Mouse (Mus musculus): ENCODE results near the gene Nedd8. TPM values are rescaled to one million over a fixed set of nuclear protein-coding genes. Genes with fewer than 3 reads are reported as not detected.

Nedd8 gene
- polyA plus RNA-seq, 1 experiment from 2014 or later, result 462 TPM

Other genes starting within 250 kb of the Nedd8 start
- gene Dhrs4, start 193.4 kb downstream of the Nedd8 start, polyA plus RNA-seq (2015; fragmentation: Nextera tagmentation; extraction: Ambion mirVana), result 60.7 and 69.5 TPM in 2 replicates
- 1.1 and 1.8 TPM in 2 replicates for gene Carmil3, start 181.5 kb downstream of the Nedd8 start, polyA plus RNA-seq (2015; fragmentation: Nextera tagmentation; extraction: Ambion mirVana)
- gene Cpne6, start 161.7 kb downstream of the Nedd8 start, polyA plus RNA-seq (2015; fragmentation: Nextera tagmentation; extraction: Ambion mirVana), result 0.30 and 0.34 TPM in 2 replicates
- gene Nrl, start 147.1 kb downstream of the Nedd8 start, polyA plus RNA-seq (2015; fragmentation: Nextera tagmentation; extraction: Ambion mirVana), result not detected in 2 replicates
- gene Pck2, start 131.9 kb downstream of the Nedd8 start, polyA plus RNA-seq (2015; fragmentation: Nextera tagmentation; extraction: Ambion mirVana), result 34.2 and 42.5 TPM in 2 replicates
- 66.2 and 70.2 TPM in 2 replicates for gene Dcaf11, start 112.1 kb downstream of the Nedd8 start, polyA plus RNA-seq (2015; fragmentation: Nextera tagmentation; extraction: Ambion mirVana)
- gene A730061H03Rik, start 111.7 kb downstream of the Nedd8 start, polyA plus RNA-seq (2015; fragmentation: Nextera tagmentation; extraction: Ambion mirVana), result 0.82 TPM in 1 of 2 replicates, not detected in the other
- gene Fitm1, start 96.5 kb downstream of the Nedd8 start, polyA plus RNA-seq (2015; fragmentation: Nextera tagmentation; extraction: Ambion mirVana), result 80.5 and 81.7 TPM in 2 replicates
- gene Psme1, start 94.0 kb downstream of the Nedd8 start, polyA plus RNA-seq (2015; fragmentation: Nextera tagmentation; extraction: Ambion mirVana), result 206 and 216 TPM in 2 replicates
- 21.2 and 21.6 TPM in 2 replicates for gene Emc9, start 86.8 kb downstream of the Nedd8 start, polyA plus RNA-seq (2015; fragmentation: Nextera tagmentation; extraction: Ambion mirVana)
- gene Psme2, start 81.0 kb downstream of the Nedd8 start, polyA plus RNA-seq (2015; fragmentation: Nextera tagmentation; extraction: Ambion mirVana), result 203 and 215 TPM in 2 replicates
- 15.8 and 17.4 TPM in 2 replicates for gene Rnf31, start 80.4 kb downstream of the Nedd8 start, polyA plus RNA-seq (2015; fragmentation: Nextera tagmentation; extraction: Ambion mirVana)
- gene Irf9, start 68.6 kb downstream of the Nedd8 start, polyA plus RNA-seq (2015; fragmentation: Nextera tagmentation; extraction: Ambion mirVana), result 9.1 and 13.7 TPM in 2 replicates
- 6.9 and 7.1 TPM in 2 replicates for gene Rec8, start 54.1 kb downstream of the Nedd8 start, polyA plus RNA-seq (2015; fragmentation: Nextera tagmentation; extraction: Ambion mirVana)
- 45.0 and 66.7 TPM in 2 replicates for gene Ipo4, start 36.2 kb downstream of the Nedd8 start, polyA plus RNA-seq (2015; fragmentation: Nextera tagmentation; extraction: Ambion mirVana)
- 0.74 and 2.1 TPM in 2 replicates for gene Gm49378, start 34.2 kb downstream of the Nedd8 start, polyA plus RNA-seq (2015; fragmentation: Nextera tagmentation; extraction: Ambion mirVana)
- 76.8 and 91.2 TPM in 2 replicates for gene Tm9sf1, start 28.3 kb downstream of the Nedd8 start, polyA plus RNA-seq (2015; fragmentation: Nextera tagmentation; extraction: Ambion mirVana)
- gene Tssk4, start 21.9 kb downstream of the Nedd8 start, polyA plus RNA-seq (2015; fragmentation: Nextera tagmentation; extraction: Ambion mirVana), result 0.31 and 0.36 TPM in 2 replicates
- gene Mdp1, start 11.6 kb downstream of the Nedd8 start, polyA plus RNA-seq (2015; fragmentation: Nextera tagmentation; extraction: Ambion mirVana), result 84.5 and 90.0 TPM in 2 replicates
- 36.0 and 42.3 TPM in 2 replicates for gene Gmpr2, start 183 bp downstream of the Nedd8 start, polyA plus RNA-seq (2015; fragmentation: Nextera tagmentation; extraction: Ambion mirVana)
- gene Tinf2, start 9.7 kb upstream of the Nedd8 start, polyA plus RNA-seq (2015; fragmentation: Nextera tagmentation; extraction: Ambion mirVana), result 26.1 and 29.2 TPM in 2 replicates
- gene Tgm1, start 41.8 kb upstream of the Nedd8 start, polyA plus RNA-seq (2015; fragmentation: Nextera tagmentation; extraction: Ambion mirVana), result 0.20 and 0.60 TPM in 2 replicates
- 20.7 and 23.8 TPM in 2 replicates for gene Rabggta, start 50.1 kb upstream of the Nedd8 start, polyA plus RNA-seq (2015; fragmentation: Nextera tagmentation; extraction: Ambion mirVana)
- 64.0 and 65.7 TPM in 2 replicates for gene Dhrs1, start 73.6 kb upstream of the Nedd8 start, polyA plus RNA-seq (2015; fragmentation: Nextera tagmentation; extraction: Ambion mirVana)
- gene Nop9, start 73.6 kb upstream of the Nedd8 start, polyA plus RNA-seq (2015; fragmentation: Nextera tagmentation; extraction: Ambion mirVana), result 17.9 and 24.4 TPM in 2 replicates
- gene Cideb, start 86.3 kb upstream of the Nedd8 start, polyA plus RNA-seq (2015; fragmentation: Nextera tagmentation; extraction: Ambion mirVana), result 1.2 and 1.6 TPM in 2 replicates
- 0.15 and 0.25 TPM in 2 replicates for gene Ltb4r2, start 89.3 kb upstream of the Nedd8 start, polyA plus RNA-seq (2015; fragmentation: Nextera tagmentation; extraction: Ambion mirVana)
- gene Ltb4r1, start 93.8 kb upstream of the Nedd8 start, polyA plus RNA-seq (2015; fragmentation: Nextera tagmentation; extraction: Ambion mirVana), result 0.65 and 0.66 TPM in 2 replicates
- gene Adcy4, start 112.0 kb upstream of the Nedd8 start, polyA plus RNA-seq (2015; fragmentation: Nextera tagmentation; extraction: Ambion mirVana), result 14.9 and 18.0 TPM in 2 replicates
- 12.6 and 20.7 TPM in 2 replicates for gene Ripk3, start 116.7 kb upstream of the Nedd8 start, polyA plus RNA-seq (2015; fragmentation: Nextera tagmentation; extraction: Ambion mirVana)
- 10.8 and 15.8 TPM in 2 replicates for gene Nfatc4, start 151.0 kb upstream of the Nedd8 start, polyA plus RNA-seq (2015; fragmentation: Nextera tagmentation; extraction: Ambion mirVana)
- 12.7 and 15.0 TPM in 2 replicates for gene Nynrin, start 181.9 kb upstream of the Nedd8 start, polyA plus RNA-seq (2015; fragmentation: Nextera tagmentation; extraction: Ambion mirVana)
- 0.36 and 0.50 TPM in 2 replicates for gene Cbln3, start 212.3 kb upstream of the Nedd8 start, polyA plus RNA-seq (2015; fragmentation: Nextera tagmentation; extraction: Ambion mirVana)
- gene Khnyn, start 212.8 kb upstream of the Nedd8 start, polyA plus RNA-seq (2015; fragmentation: Nextera tagmentation; extraction: Ambion mirVana), result 9.2 and 12.6 TPM in 2 replicates
- 45.3 and 60.8 TPM in 2 replicates for gene Sdr39u1, start 228.2 kb upstream of the Nedd8 start, polyA plus RNA-seq (2015; fragmentation: Nextera tagmentation; extraction: Ambion mirVana)